Mouse (Mus musculus): Measurements from ENCODE around the gene Wee1. TPM values are rescaled to one million over a fixed set of nuclear protein-coding genes. Genes with fewer than 3 reads are reported as not detected.

Wee1 gene
- total RNA-seq, 2 experiments from 2014 or later: 25.1 to 26.4 TPM

DNA sequence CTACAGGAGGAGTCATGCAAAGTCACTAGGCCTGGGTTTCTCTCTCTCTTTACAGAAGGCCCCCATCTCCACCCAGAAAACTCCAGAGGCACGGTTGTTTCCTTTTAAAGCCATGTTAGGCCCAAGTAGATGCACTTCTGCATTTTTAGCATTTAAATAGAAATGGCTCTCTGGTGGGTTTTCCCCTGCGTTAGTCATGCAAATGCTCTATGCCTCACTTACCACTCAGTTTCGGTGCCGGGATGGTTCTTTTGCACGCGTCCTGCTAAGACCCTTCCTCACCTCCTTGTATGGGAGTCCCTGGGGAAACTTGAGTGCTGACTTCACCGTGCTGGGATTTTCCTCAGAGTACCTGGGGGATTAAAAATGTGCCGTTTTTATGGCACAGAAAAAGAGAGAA, 44.4 kb downstream of the Wee1 start:
- intact Hi-C loops (cut with DNase I): loop anchor here (10.0 kb wide), 2 partner anchors 259 to 469 kb away; no protein-coding TSS in a partner anchor
- DNase-seq (ENCODE audit: low spot score in 2 of 2): no peak

DNA sequence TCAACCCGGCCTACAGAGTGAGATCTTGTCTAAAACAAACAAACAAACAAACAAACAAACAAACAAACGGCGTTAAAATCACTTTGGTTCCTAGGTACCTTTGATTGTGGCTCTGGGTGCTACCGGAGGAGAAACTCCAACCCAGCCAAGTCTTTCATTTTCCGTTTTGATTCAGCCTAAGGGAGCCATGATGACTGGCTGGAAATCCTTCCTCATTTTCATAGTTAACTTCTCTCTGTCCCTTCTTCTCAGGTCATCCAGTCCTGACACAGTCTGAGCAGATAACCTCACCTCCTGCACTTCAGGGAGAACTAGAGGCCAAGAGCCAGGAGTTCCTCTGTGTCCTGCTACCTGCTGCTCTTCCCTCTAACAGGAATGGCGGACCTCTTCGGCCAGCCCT, 57.4 kb downstream of the Wee1 start:
- intact Hi-C loops (cut with DNase I): no loop called here

DNA sequence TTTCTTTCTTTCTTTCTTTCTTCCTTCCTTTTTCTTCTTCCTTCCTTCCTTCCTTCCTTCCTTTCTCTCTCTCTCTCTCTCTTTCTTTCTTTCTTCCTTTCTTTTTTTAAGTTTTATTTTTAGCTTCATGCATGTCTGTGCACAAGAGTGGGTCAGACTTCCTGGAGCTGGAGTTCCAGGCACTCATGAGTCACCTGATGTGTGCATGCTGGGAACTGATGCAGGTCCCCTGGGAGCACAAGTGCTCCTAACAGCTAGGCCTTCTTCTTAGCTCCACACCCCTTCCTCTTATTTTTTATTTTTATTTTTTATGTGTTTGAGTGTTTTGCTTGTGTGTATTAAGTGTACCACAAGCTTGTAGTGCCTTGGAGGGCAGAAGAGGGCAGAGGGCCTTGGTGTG, 58.8 kb downstream of the Wee1 start:
- no peak for DNase-seq (ENCODE audit: low spot score in 2 of 2)
- intact Hi-C loops (cut with DNase I): no loop called here

More for the DNA sequence above, 57.4 kb downstream of the Wee1 start:
- no peak for DNase-seq (ENCODE audit: low spot score in 2 of 2)

GRCm38 (mm10) chr7:110181446-110181845, 59.6 kb downstream of the Wee1 start:
- intact Hi-C loops (cut with DNase I): no loop called here
- no peak for DNase-seq (ENCODE audit: low spot score in 2 of 2)

GRCm38 (mm10) chr7:110184608-110185007, 62.8 kb downstream of the Wee1 start:
- intact Hi-C loops (cut with DNase I): no loop called here
- no peak for DNase-seq (ENCODE audit: low spot score in 2 of 2)

DNA sequence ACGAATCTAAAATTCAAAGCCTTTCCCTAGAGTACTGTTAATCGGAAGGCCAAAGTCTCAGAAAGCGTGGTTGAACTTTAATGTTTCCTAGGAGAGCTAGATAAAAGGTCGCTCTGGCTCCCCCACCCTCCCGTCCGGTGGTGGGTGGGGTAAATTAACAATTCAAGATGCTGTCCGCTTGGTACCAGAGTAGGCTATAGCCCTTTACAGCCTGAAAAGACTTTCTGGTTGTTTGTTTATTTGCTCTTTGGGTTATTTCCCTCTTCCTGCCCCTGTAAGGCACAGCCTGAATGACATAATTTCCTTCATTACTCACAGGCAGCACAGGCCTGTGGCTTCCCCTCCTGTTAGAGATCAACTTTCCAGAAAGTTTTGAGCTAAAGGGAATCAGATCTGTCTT, 68.1 kb downstream of the Wee1 start:
- intact Hi-C loops (cut with DNase I): no loop called here
- no peak for DNase-seq (ENCODE audit: low spot score in 2 of 2)

Other genes starting within 250 kb of the Wee1 start
- gene Dennd5a, start 161.6 kb upstream of the Wee1 start, total RNA-seq (2021): 100 to 1,000 TPM; 220 to 237 TPM
- gene Tmem41b, start 135.1 kb upstream of the Wee1 start, total RNA-seq (2021): 10 to 100 TPM; 53.1 to 55.4 TPM
- gene Ipo7, start 103.8 kb upstream of the Wee1 start, total RNA-seq (2021): 100 to 1,000 TPM in 1 of 2 experiments, 10 to 100 TPM in 1; 98.0 to 101 TPM
- gene Zfp143, start 60.8 kb upstream of the Wee1 start, total RNA-seq (2021): 10 to 100 TPM; 12.6 to 13.6 TPM
- gene Swap70, start 99.7 kb downstream of the Wee1 start, total RNA-seq (2021): 10 to 100 TPM; 11.0 to 13.0 TPM